Mouse (Mus musculus) G1E (cell line): ENCODE data around the gene Adrb1. TPM values are rescaled to one million over a fixed set of nuclear protein-coding genes. Genes with fewer than 3 reads are reported as not detected.

Experiments
- ATAC-seq: 2 replicates; pipeline ENCODE4 v1.8.0; 2016; ENCODE audit warnings: mild to moderate bottlenecking; ENCODE audit not compliant: insufficient number of reproducible peaks, poor library complexity, low FRiP score, severe bottlenecking; ENCODE audit errors: extremely low read depth
- DNase-seq: peaks from one replicate; pipeline ENCODE4 v3.0.0; 2012; ENCODE audit warnings: low spot score
- H3K27me3 ChIP-seq: 2 replicates; pipeline ENCODE4 v1.6.1; 2012; ENCODE audit warnings: mild to moderate bottlenecking, low read length, inconsistent platforms; ENCODE audit not compliant: insufficient read depth
- H3K36me3 ChIP-seq: replicated peaks from 2 replicates; pipeline ENCODE3; 2012; ENCODE audit warnings: mild to moderate bottlenecking, inconsistent platforms
- H3K4me1 ChIP-seq: 2 replicates; pipeline ENCODE4 v1.6.1; 2012; ENCODE audit warnings: low read depth, low read length, inconsistent platforms, mixed read lengths; ENCODE audit not compliant: insufficient read depth
- H3K4me3 ChIP-seq: 2 replicates; pipeline ENCODE4 v1.5.1; 2012; ENCODE audit warnings: low read depth, mild to moderate bottlenecking, inconsistent platforms, low read length, moderate library complexity, mixed read lengths
- H3K9me3 ChIP-seq: replicated peaks from 2 replicates; pipeline ENCODE4 v1.6.1; 2012; ENCODE audit warnings: inconsistent platforms
- CTCF ChIP-seq: IDR thresholded peaks from 2 replicates; pipeline ENCODE4 v1.5.1; 2012; ENCODE audit warnings: low read depth, low read length, inconsistent platforms, mixed read lengths
- GATA1 ChIP-seq: IDR thresholded peaks from 2 replicates; pipeline ENCODE4 v1.6.1; 2012; ENCODE audit warnings: borderline replicate concordance, low read length, inconsistent platforms, mixed read lengths
- GATA2 ChIP-seq: IDR thresholded peaks from 2 replicates; pipeline ENCODE4 v1.6.1; 2012; ENCODE audit warnings: low read depth, low read length, inconsistent platforms, borderline replicate concordance
- POLR2AphosphoS5 ChIP-seq: IDR thresholded peaks from 2 replicates; pipeline ENCODE4 v1.6.1; 2012; ENCODE audit warnings: low read depth, low read length, inconsistent platforms; ENCODE audit not compliant: insufficient replicate concordance
- TAL1 ChIP-seq: conservative IDR thresholded peaks from 2 replicates; pipeline ENCODE4 v1.6.1; 2012; ENCODE audit warnings: low read depth, low read length, inconsistent platforms, mixed read lengths
- polyA plus RNA-seq: library from polyadenylated mRNA; stranded (reverse); fragments of >175 nt; gene quantifications from 2 replicates; pipeline ENCODE4 v1.2.3, GENCODE M21; 2012
- total RNA-seq, 2 experiments: library from RNA; stranded (forward) in 1 of 2; stranded (reverse) in 1 of 2; fragments of 200-1000 nt in 1 of 2; fragments of >200 nt in 1 of 2; fragmentation: Nextera tagmentation in 1 of 2; gene quantifications; 2 replicates each; pipeline ENCODE4 v1.2.3; 2014 to 2017

The Adrb1 gene
- total and polyA plus RNA-seq, 3 experiments, result 0.05 TPM; not detected in 2

GRCm38 (mm10) chr19:56679992-56680391, 42.0 kb upstream of the Adrb1 start:
- DNase-seq (no peak), ATAC-seq (no peak)
- peaks cover 37% of the 10 kb centered on the region for H3K27me3 ChIP-seq
- H3K4me1 ChIP-seq, result no peaks in the 10 kb centered on the region; the same call in 1 of the 2 replicates
- no peaks in the 10 kb centered on the region for H3K9me3 ChIP-seq
- TF ChIP-seq GATA1, result no peak
- no peak for TF ChIP-seq GATA2
- TF ChIP-seq CTCF, result no peak
- TF ChIP-seq POLR2AphosphoS5, result no peak
- TF ChIP-seq TAL1, result no peak
- no peak overlapping the region for H3K4me3 ChIP-seq
- no peaks in the 10 kb centered on the region for H3K36me3 ChIP-seq

- Histone ChIP-seq H3K4me1 (no peaks in the 10 kb centered on the region), H3K9me3 (no peaks in the 10 kb centered on the region), H3K4me3 (no peak overlapping the region), H3K36me3 (no peaks in the 10 kb centered on the region), H3K27me3 (peaks cover 27% of the 10 kb centered on the region)
- DNase-seq, result no peak
- ATAC-seq, result no peak
- TF ChIP-seq CTCF (no peak), GATA1 (no peak), GATA2 (no peak), TAL1 (no peak), POLR2AphosphoS5 (no peak)
Measured at GRCm38 (mm10) chr19:56682297-56682696, 39.7 kb upstream of the Adrb1 start.

- H3K27me3 ChIP-seq, result peaks cover 29% of the 10 kb centered on the region
- H3K36me3 ChIP-seq, result no peaks in the 10 kb centered on the region
- no peak overlapping the region for H3K4me3 ChIP-seq
- no peaks in the 10 kb centered on the region for H3K4me1 ChIP-seq
- ATAC-seq (no peak), DNase-seq (no peak)
- no peaks in the 10 kb centered on the region for H3K9me3 ChIP-seq
- TF ChIP-seq GATA1, result no peak
Measured at GRCm38 (mm10) chr19:56682843-56683242, 39.2 kb upstream of the Adrb1 start.

- DNase-seq (no peak), ATAC-seq (no peak)
- Histone ChIP-seq H3K27me3 (peaks cover 25% of the 10 kb centered on the region), H3K36me3 (no peaks in the 10 kb centered on the region), H3K4me1 (no peaks in the 10 kb centered on the region), H3K4me3 (no peak overlapping the region), H3K9me3 (no peaks in the 10 kb centered on the region)
- TF ChIP-seq CTCF (no peak), TAL1 (no peak), GATA2 (no peak), POLR2AphosphoS5 (no peak)
Measured at GRCm38 (mm10) chr19:56685515-56685914, 36.5 kb upstream of the Adrb1 start.

GRCm38 (mm10) chr19:56686218-56686617, 35.8 kb upstream of the Adrb1 start:
- DNase-seq (no peak), ATAC-seq (no peak)
- TF ChIP-seq TAL1 (no peak), GATA2 (no peak), GATA1 (no peak), POLR2AphosphoS5 (no peak), CTCF (no peak)
- H3K27me3 ChIP-seq, result peaks cover 26% of the 10 kb centered on the region
- no peaks in the 10 kb centered on the region for H3K36me3 ChIP-seq
- no peaks in the 10 kb centered on the region for H3K9me3 ChIP-seq
- no peaks in the 10 kb centered on the region for H3K4me1 ChIP-seq
- no peak overlapping the region for H3K4me3 ChIP-seq

GRCm38 (mm10) chr19:56687026-56687635, 34.9 kb upstream of the Adrb1 start:
- H3K27me3 ChIP-seq, result peaks cover 27% of the 10 kb centered on the region
- TF ChIP-seq GATA1, result no peak
- TF ChIP-seq POLR2AphosphoS5, result no peak
- no peak for TF ChIP-seq CTCF
- TF ChIP-seq GATA2, result no peak
- TF ChIP-seq TAL1, result no peak

GRCm38 (mm10) chr19:56687676-56688075, 34.3 kb upstream of the Adrb1 start:
- Histone ChIP-seq H3K36me3 (no peaks in the 10 kb centered on the region), H3K4me1 (no peaks in the 10 kb centered on the region), H3K9me3 (no peaks in the 10 kb centered on the region), H3K27me3 (peaks cover 32% of the 10 kb centered on the region), H3K4me3 (no peak overlapping the region)
- TF ChIP-seq CTCF (no peak), TAL1 (no peak), POLR2AphosphoS5 (no peak), GATA1 (no peak), GATA2 (no peak)
- ATAC-seq (no peak), DNase-seq (no peak)

More at GRCm38 (mm10) chr19:56687026-56687635, 34.9 kb upstream of the Adrb1 start:
- DNase-seq, result no peak
- no peaks in the 10 kb centered on the region for H3K4me1 ChIP-seq
- H3K4me3 ChIP-seq, result no peak overlapping the region
- no peak for ATAC-seq
- no peaks in the 10 kb centered on the region for H3K36me3 ChIP-seq
- no peaks in the 10 kb centered on the region for H3K9me3 ChIP-seq
